In the genomic region with DNA sequence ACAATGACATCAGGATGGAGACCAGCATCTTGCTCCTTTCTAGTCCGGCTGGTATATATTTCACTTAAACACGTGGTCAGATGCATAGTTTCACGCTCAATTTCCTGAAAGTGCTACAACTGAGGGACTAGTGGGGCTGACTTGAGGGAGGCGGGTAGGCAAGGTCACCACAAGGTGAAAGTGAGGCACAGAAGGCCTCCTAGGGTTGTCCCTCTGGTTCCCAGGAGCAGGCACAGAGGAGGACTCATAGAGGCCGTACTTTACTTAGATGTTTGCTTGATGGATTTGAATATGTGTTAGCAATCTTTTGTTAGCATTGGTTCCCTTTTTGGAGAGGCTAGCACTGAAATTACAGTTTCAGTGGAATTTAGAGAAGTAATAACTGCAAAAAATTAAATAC, we compare ENCODE assay signal across 18 mouse cellular contexts. TPM values are rescaled to one million over a fixed set of nuclear protein-coding genes. Genes with fewer than 3 reads are reported as not detected.
DNase-seq lines count a peak whose midpoint lies in the region; ATAC-seq and TF ChIP-seq lines count a peak whose summit lies in the region.
"Had no signal": no experiment of that assay in that cellular context is flagged by ENCODE, and none has a peak within 500 bp of the region (broad histone marks: within the 10 kb centered on the region; RNA-seq: fewer than 3 reads in every experiment).

No protein-coding gene starts in this region.

- ATAC-seq in heart, embryonic 11.5 days (replicated peaks; ENCODE audit: insufficient number of reproducible peaks, low FRiP score, low TSS enrichment), result no peak
- no peak for ATAC-seq in liver, embryonic 11.5 days (replicated peaks; ENCODE audit: low FRiP score)
- ATAC-seq in megakaryocyte progenitor cell, adult 5-6 weeks (replicated peaks; ENCODE audit: poor library complexity), result peak; percentile 27
- ATAC-seq in intestine, embryonic 15.5 days, result no peak
- ATAC-seq: forebrain, embryonic 13.5 days; liver, embryonic 12.5 days had no signal

- peaks cover 45% of the 10 kb centered on the region for H3K4me1 ChIP-seq in heart, embryonic 11.5 days (ENCODE audit: control insufficient read depth, insufficient read depth, low read length)
- peaks cover 21% of the 10 kb centered on the region for H3K4me1 ChIP-seq in liver, embryonic 11.5 days (replicated peaks; ENCODE audit: control insufficient read depth, insufficient read depth, low read length)
- H3K4me1 ChIP-seq in bone marrow, adult 2 months (ENCODE audit: control insufficient read depth, insufficient read depth, low read length), result peaks cover 2% of the 10 kb centered on the region
- H3K4me1 ChIP-seq in intestine, embryonic 15.5 days (replicated peaks), result peaks cover 28% of the 10 kb centered on the region

- H3K4me2 ChIP-seq in heart, embryonic 11.5 days, result no peak overlapping the region
- no peak overlapping the region for H3K4me2 ChIP-seq in liver, embryonic 11.5 days
- no peak overlapping the region for H3K4me2 ChIP-seq in intestine, embryonic 15.5 days (replicated peaks)
- H3K4me2 ChIP-seq: forebrain, embryonic 13.5 days; liver, embryonic 12.5 days; lung, embryonic 14.5 days; neural tube, embryonic 13.5 days had no signal

- no peak overlapping the region for H3K4me3 ChIP-seq in heart, embryonic 11.5 days (ENCODE audit: low read depth, low read length)
- no peak overlapping the region for H3K4me3 ChIP-seq in liver, embryonic 11.5 days (ENCODE audit: low read depth, low read length)
- no peak overlapping the region for H3K4me3 ChIP-seq in bone marrow, adult 2 months (replicated peaks; ENCODE audit: control insufficient read depth, low read depth, low read length)
- no peak overlapping the region for H3K4me3 ChIP-seq in intestine, embryonic 15.5 days (replicated peaks)
- H3K4me3 ChIP-seq: forebrain, embryonic 13.5 days; liver, embryonic 12.5 days; neural tube, embryonic 13.5 days had no signal

- no peaks in the 10 kb centered on the region for H3K27me3 ChIP-seq in heart, embryonic 11.5 days (ENCODE audit: control insufficient read depth, insufficient read depth, low read length)
- H3K27me3 ChIP-seq in liver, embryonic 11.5 days (replicated peaks; ENCODE audit: control insufficient read depth, insufficient read depth, low read length), result no peaks in the 10 kb centered on the region
- no peaks in the 10 kb centered on the region for H3K27me3 ChIP-seq in intestine, embryonic 15.5 days (replicated peaks)
- H3K27me3 ChIP-seq: forebrain, embryonic 13.5 days; neural tube, embryonic 13.5 days had no signal

- H3K36me3 ChIP-seq in heart, embryonic 11.5 days (ENCODE audit: control insufficient read depth, insufficient read depth, low read length), result no peaks in the 10 kb centered on the region
- no peaks in the 10 kb centered on the region for H3K36me3 ChIP-seq in liver, embryonic 11.5 days (ENCODE audit: control insufficient read depth, insufficient read depth, low read length)
- H3K36me3 ChIP-seq in intestine, embryonic 15.5 days, result no peaks in the 10 kb centered on the region
- H3K36me3 ChIP-seq: liver, embryonic 12.5 days; neural tube, embryonic 13.5 days had no signal

- no peak for TF ChIP-seq POLR2A in bone marrow, adult 2 months (IDR thresholded peaks at IDR 0.05; ENCODE audit: borderline replicate concordance, control insufficient read depth, low read depth, low read length)

- DNase-seq in heart, adult 8-10 months (ENCODE audit: low spot score), result no peak
- DNase-seq in liver, embryonic 11.5 days (ENCODE audit: low spot score), result peak; percentile 20
- no peak for DNase-seq in liver
- no peak for DNase-seq in frontal cortex, postnatal 10 days (ENCODE audit: low spot score in 2 of 2)
- DNase-seq: adrenal gland, postnatal 36 days; cerebellum, adult 9-11 months; gastrocnemius, postnatal 25 days; left cerebral cortex, postnatal 4 days; lung, embryonic 14.5 days; thymus, adult 18-20 months had no signal

- WGBS in heart, embryonic 11.5 days (ENCODE audit: insufficient replicate concordance), result 52% methylated on average over 5 of the region's 5 CpGs
- 66% methylated on average over 5 of the region's 5 CpGs for WGBS in liver, embryonic 11.5 days
- 23% methylated on average over 5 of the region's 5 CpGs for WGBS in bone marrow, adult 2 months
- 61% methylated on average over 5 of the region's 5 CpGs for WGBS in intestine, embryonic 15.5 days

- TF ChIP-seq CTCF in bone marrow, adult 2 months (IDR thresholded peaks at IDR 0.05; ENCODE audit: control insufficient read depth, insufficient read depth, low read length), result no peak

- peak overlapping the region; percentile 51 for H3K27ac ChIP-seq in heart, embryonic 11.5 days (ENCODE audit: low read depth, low read length)
- H3K27ac ChIP-seq in liver, embryonic 11.5 days (ENCODE audit: low read depth, low read length), result no peak overlapping the region
- peak overlapping the region; percentile 68 for H3K27ac ChIP-seq in bone marrow, adult 2 months (ENCODE audit: control insufficient read depth, insufficient read depth, low read depth, low read length, poor library complexity)
- no peak overlapping the region for H3K27ac ChIP-seq in intestine, embryonic 15.5 days
- H3K27ac ChIP-seq: forebrain, embryonic 13.5 days; kidney, postnatal 0 days; liver, embryonic 12.5 days; neural tube, embryonic 13.5 days had no signal

- H3K9ac ChIP-seq in heart, embryonic 11.5 days (ENCODE audit: low read depth, low read length), result no peak overlapping the region
- no peak overlapping the region for H3K9ac ChIP-seq in liver, embryonic 11.5 days (ENCODE audit: low read depth, low read length)
- no peak overlapping the region for H3K9ac ChIP-seq in intestine, embryonic 15.5 days
- H3K9ac ChIP-seq: forebrain, embryonic 13.5 days; liver, embryonic 12.5 days; lung, embryonic 14.5 days; neural tube, embryonic 13.5 days had no signal

- no peaks in the 10 kb centered on the region for H3K9me3 ChIP-seq in heart, embryonic 11.5 days (replicated peaks; ENCODE audit: control insufficient read depth, low read length)
- H3K9me3 ChIP-seq in liver, embryonic 11.5 days (ENCODE audit: control insufficient read depth, low read length), result no peaks in the 10 kb centered on the region
- H3K9me3 ChIP-seq in intestine, embryonic 15.5 days, result no peaks in the 10 kb centered on the region
- H3K9me3 ChIP-seq: forebrain, embryonic 13.5 days; liver, embryonic 12.5 days; neural tube, embryonic 13.5 days had no signal

RNA-seq across cellular contexts. Expression of gene Nfkb1, which starts 4.9 kb away (rescaled TPM):
- 15.4 and 17.8 TPM in 2 replicates for polyA plus RNA-seq in heart, embryonic 11.5 days (2014; fragmentation: Nextera tagmentation; extraction: Ambion mirVana)
- 10 to 100 TPM; 30.5 to 35.1 (median 32.8) TPM for total RNA-seq in heart, adult 8-10 months (2022)
- polyA plus RNA-seq in liver, embryonic 11.5 days (2014; fragmentation: Nextera tagmentation; extraction: Ambion mirVana), result 27.8 and 29.4 TPM in 2 replicates
- 20.4 and 34.6 TPM in 2 replicates for polyA plus RNA-seq in bone marrow, adult 2 months (2011; ENCODE audit: insufficient read depth, insufficient read length, low replicate concordance, missing spikeins)
- total RNA-seq in megakaryocyte progenitor cell, adult 5-6 weeks (2015), result 58.7 and 65.3 TPM in 2 replicates
- total RNA-seq in megakaryocyte progenitor cell, adult 5-6 weeks (2017), result 109 and 110 TPM in 2 replicates
- polyA plus RNA-seq in intestine, embryonic 15.5 days (2015; fragmentation: Nextera tagmentation; extraction: Ambion mirVana), result 19.7 and 20.6 TPM in 2 replicates

Comparison
In these comparisons a context has a peak if more than half of its experiments do, and no peak if none do; other contexts are left out.
1. H3K27ac ChIP-seq: peak in heart, embryonic 11.5 days (single experiment) and bone marrow, adult 2 months (single experiment); none in liver, embryonic 11.5 days (single experiment) and intestine, embryonic 15.5 days (single experiment).